Mouse (Mus musculus): Measurements from ENCODE around the gene Timm23. TPM values are rescaled to one million over a fixed set of nuclear protein-coding genes. Genes with fewer than 3 reads are reported as not detected.
A peak's percentile ranks its signal among the peaks of the same experiment; 100 is the strongest.

Gene Timm23
- 485 and 715 TPM in 2 replicates for polyA plus RNA-seq (2012)

GRCm38 (mm10) chr14:32201791-32202451 lies at the start of gene Timm23, which contains the start of gene Parg:
Gene Timm23, minus strand, starts transcription at chr14:32201898.
Gene Parg, plus strand, starts transcription at chr14:32201949.
- TF ChIP-seq GATA1 (IDR thresholded peaks at IDR 0.05; ENCODE audit: low read length) = no peak

GRCm38 (mm10) chr14:32249616-32250015 lies 47.9 kb upstream of the Timm23 start:
- no peak for TF ChIP-seq GATA1 (IDR thresholded peaks at IDR 0.05; ENCODE audit: low read length)

- TF ChIP-seq GATA1 (IDR thresholded peaks at IDR 0.05; ENCODE audit: low read length) = no peak
Measured at GRCm38 (mm10) chr14:32246019-32246418, 44.3 kb upstream of the Timm23 start.

- no peak for TF ChIP-seq GATA1 (IDR thresholded peaks at IDR 0.05; ENCODE audit: low read length)
Measured at GRCm38 (mm10) chr14:32242401-32242800, 40.7 kb upstream of the Timm23 start.

GRCm38 (mm10) chr14:32228996-32229395 lies 27.3 kb upstream of the Timm23 start:
- TF ChIP-seq GATA1 (IDR thresholded peaks at IDR 0.05; ENCODE audit: low read length) = no peak

- no peak for TF ChIP-seq GATA1 (IDR thresholded peaks at IDR 0.05; ENCODE audit: low read length)
Measured at GRCm38 (mm10) chr14:32226601-32227000, 24.9 kb upstream of the Timm23 start.

GRCm38 (mm10) chr14:32201354-32201753 lies 344 bp downstream of the Timm23 start:
- TF ChIP-seq GATA1 (IDR thresholded peaks at IDR 0.05; ENCODE audit: low read length) = no peak

- TF ChIP-seq GATA1 (IDR thresholded peaks at IDR 0.05; ENCODE audit: low read length) = no peak
Measured at GRCm38 (mm10) chr14:32192437-32192836, 9.3 kb downstream of the Timm23 start.

- TF ChIP-seq GATA1 (IDR thresholded peaks at IDR 0.05; ENCODE audit: low read length) = no peak
Measured at GRCm38 (mm10) chr14:32191926-32192325, 9.8 kb downstream of the Timm23 start.

- no peak for TF ChIP-seq GATA1 (IDR thresholded peaks at IDR 0.05; ENCODE audit: low read length)
Measured at GRCm38 (mm10) chr14:32190627-32191391, 10.9 kb downstream of the Timm23 start.

GRCm38 (mm10) chr14:32183846-32184245 lies 17.9 kb downstream of the Timm23 start:
- no peak for TF ChIP-seq GATA1 (IDR thresholded peaks at IDR 0.05; ENCODE audit: low read length)

- TF ChIP-seq GATA1 (IDR thresholded peaks at IDR 0.05; ENCODE audit: low read length) = no peak
Measured at GRCm38 (mm10) chr14:32180861-32181260, 20.8 kb downstream of the Timm23 start.

GRCm38 (mm10) chr14:32179393-32180195 lies 22.1 kb downstream of the Timm23 start:
- no peak for TF ChIP-seq GATA1 (IDR thresholded peaks at IDR 0.05; ENCODE audit: low read length)

GRCm38 (mm10) chr14:32175310-32175709 lies 26.4 kb downstream of the Timm23 start:
- TF ChIP-seq GATA1 (IDR thresholded peaks at IDR 0.05; ENCODE audit: low read length) = no peak

GRCm38 (mm10) chr14:32170137-32170536 lies 31.6 kb downstream of the Timm23 start:
- no peak for TF ChIP-seq GATA1 (IDR thresholded peaks at IDR 0.05; ENCODE audit: low read length)

GRCm38 (mm10) chr14:32168653-32169231 lies 33.0 kb downstream of the Timm23 start:
- TF ChIP-seq GATA1 (IDR thresholded peaks at IDR 0.05; ENCODE audit: low read length) = peak; percentile 70
